Mouse (Mus musculus) mesoderm, embryonic 11.5 days (tissue): ENCODE results near the gene Gm45234.
A peak's percentile ranks its signal among the peaks of the same experiment; 100 is the strongest.

ENCODE experiments used
- DNase-seq: peaks from one replicate; pipeline ENCODE4 v3.0.0-alpha.2; 2012; ENCODE audit warnings: low read depth, low spot score

The Gm45234 gene

GRCm38 (mm10) chr6:124767536-124767919 lies 11.7 kb upstream of the Gm45234 start:
- DNase-seq, result no peak

DNA sequence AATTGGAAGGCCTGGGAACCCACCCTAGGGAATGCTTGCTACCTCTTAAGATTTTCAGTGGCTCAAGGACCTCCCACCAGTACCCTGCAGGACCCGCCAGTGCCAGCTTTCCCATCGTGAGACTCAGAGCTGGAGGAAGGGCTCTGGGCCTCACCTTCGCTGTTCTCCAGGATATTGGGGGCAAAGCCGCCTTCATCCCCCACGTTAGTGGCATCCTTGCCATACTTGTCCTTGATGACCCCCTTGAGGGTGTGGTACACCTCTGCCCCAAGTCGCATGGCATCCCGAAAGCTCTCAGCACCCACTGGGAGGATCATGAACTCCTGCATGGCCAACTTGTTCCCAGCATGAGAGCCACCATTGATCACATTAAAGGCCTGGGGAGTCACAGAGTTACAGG lies 10.1 kb upstream of the Gm45234 start:
- DNase-seq, result no peak

- DNase-seq, result peak; percentile 85
Observed at GRCm38 (mm10) chr6:124759259-124759658, 3.4 kb upstream of the Gm45234 start.

DNA sequence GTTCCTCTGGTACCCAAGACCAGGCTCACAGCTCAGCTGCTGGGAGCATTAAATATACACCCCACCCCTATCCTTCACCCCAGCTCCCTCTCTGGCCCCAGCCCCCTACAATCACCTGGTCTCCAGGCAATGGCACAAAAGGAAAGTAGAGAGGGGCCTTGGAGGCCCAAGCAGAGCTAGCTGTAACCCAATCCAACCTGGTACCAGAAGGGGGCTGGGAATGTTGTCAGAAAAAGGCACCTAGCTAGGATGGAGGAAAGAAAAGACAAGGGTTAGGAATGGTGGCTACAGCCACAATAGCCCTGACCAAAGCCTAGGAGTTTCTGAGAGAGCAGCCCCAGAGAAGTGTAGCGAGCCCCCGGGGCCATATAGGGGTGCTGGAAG lies 3.0 kb upstream of the Gm45234 start:
- no peak for DNase-seq

DNA sequence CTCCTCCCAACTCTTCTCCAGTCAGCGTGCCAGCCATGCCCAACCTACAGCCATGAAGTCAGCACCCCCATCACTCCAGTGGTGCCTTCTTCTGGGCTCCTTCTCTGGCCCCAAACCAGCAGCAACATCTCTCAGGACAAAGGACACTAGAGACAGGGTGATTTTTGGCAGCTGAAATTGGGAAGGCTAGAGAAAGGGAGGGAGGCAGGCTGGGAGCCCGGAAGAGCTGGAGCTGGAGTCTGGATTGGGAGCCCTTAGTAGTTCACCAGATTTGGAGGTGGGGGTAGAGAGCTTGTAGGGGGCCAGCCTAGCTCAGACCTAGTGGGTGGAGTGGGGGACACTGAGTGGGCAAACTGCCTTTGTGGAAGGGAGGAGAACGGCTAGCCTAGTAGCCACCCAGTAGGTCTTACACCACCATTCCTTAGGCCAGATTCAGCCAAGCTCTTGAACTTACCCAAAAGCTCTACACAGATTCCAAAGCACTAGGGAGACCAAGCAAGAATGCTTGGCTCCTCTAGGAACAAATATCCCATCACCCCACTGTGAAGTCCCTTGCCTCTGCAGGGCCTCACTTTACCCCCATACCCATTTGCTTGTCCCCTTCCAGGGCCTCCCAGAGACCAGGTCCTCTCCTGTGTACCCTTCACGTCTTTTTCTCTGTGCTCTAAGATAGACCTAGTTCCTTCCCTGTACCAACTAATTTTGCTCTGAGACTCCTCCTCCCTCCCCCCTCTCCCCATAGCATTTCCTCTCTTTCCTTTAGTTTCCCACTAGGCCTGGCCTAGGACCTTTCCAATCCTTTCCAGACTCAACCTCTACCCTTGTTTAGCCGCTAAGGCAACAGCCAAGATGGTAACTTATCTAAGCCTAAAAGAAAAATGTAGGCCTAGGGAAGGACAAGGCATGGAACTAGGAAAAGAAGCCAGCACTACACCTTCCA lies 2.4 kb upstream of the Gm45234 start:
- DNase-seq, result no peak

GRCm38 (mm10) chr6:124757351-124757880 lies 1.6 kb upstream of the Gm45234 start:
- no peak for DNase-seq

DNA sequence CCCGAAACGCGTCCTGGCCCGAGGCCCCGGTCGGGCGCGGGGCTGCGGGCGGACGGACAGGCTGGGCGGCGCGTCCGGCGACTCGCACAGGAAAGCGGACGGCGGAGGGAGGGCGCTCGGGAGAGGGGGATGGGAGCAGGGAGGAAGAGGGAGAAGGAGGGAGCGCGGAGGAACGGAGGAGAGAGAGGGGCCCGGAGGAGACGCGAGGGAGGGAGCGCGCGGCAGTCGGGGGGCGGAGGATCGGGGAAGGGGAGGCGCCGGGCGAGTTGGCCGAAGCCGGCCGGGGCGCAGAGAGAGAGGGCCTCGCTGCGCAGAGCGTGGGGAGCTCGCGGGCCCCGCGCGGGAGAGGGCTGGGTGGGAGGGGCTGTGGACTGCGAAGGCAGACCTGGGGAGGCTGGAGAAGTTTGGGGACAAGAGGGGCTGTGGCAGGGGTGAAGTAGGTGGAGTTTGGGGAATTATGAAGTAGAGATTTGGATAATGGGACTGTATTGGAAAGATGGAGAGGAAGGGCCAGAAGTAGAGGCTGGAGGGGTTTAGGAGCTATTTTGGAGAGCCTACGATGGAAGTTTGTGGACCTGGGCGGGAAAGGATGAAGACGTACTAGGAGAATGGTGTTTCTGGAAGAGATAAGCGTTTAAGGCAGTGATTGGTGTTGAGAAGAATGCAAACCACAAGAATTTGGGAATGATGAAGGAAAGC lies 980 bp upstream of the Gm45234 start:
- peak; percentile 82 for DNase-seq

DNA sequence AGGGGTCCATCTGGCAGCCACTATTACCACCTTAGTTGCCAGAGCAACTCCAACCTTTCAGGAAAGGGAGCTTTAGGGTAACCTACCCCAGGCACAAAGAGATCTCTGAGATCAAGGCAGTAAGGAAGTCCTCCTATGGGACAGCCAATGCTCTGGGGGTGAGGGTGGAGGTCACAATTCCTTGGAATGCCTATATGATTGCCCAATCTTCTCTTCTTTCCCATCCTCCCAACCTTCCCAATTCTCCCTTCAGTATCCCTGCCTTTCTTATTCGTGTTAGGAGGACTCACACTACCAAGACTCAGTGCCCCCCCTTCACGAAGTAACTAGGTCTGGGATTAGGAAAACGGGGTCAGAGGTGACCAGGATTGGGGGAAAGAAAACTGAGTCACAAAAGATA lies 515 bp downstream of the Gm45234 start:
- no peak for DNase-seq

GRCm38 (mm10) chr6:124753861-124754260 lies 2.0 kb downstream of the Gm45234 start:
- DNase-seq, result no peak

- no peak for DNase-seq
Observed at GRCm38 (mm10) chr6:124750405-124750804, 5.4 kb downstream of the Gm45234 start.

- DNase-seq, result no peak
Observed at GRCm38 (mm10) chr6:124746654-124747632, 8.9 kb downstream of the Gm45234 start.

- DNase-seq, result no peak
Observed at GRCm38 (mm10) chr6:124746296-124746605, 9.6 kb downstream of the Gm45234 start.

- DNase-seq, result peak; percentile 97
Observed at GRCm38 (mm10) chr6:124745490-124746295, 10.1 kb downstream of the Gm45234 start.

GRCm38 (mm10) chr6:124744755-124745321 lies 11.0 kb downstream of the Gm45234 start:
- DNase-seq, result no peak

- DNase-seq, result no peak
Observed at GRCm38 (mm10) chr6:124743647-124744046, 12.2 kb downstream of the Gm45234 start.

- DNase-seq, result no peak
Observed at GRCm38 (mm10) chr6:124742839-124743514, 12.8 kb downstream of the Gm45234 start.

DNA sequence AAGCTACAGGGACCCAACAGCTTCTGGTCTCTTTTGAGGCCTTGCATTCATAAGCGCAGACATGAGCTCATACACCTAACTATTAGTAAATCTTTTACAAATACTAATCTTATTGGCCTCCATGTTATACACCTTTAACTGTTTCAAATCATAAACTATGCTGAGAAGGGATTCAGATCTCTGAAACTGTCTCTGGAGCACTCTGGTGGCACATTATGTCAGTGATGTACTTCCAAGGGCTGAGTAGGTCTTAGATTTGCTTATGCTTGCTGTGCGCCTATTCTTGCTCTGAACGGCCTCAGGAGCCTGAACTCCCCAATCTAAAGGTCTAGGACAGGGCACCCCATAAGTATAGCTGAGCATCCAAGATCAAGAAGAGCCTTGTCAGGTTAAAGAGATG lies 14.0 kb downstream of the Gm45234 start:
- no peak for DNase-seq

DNA sequence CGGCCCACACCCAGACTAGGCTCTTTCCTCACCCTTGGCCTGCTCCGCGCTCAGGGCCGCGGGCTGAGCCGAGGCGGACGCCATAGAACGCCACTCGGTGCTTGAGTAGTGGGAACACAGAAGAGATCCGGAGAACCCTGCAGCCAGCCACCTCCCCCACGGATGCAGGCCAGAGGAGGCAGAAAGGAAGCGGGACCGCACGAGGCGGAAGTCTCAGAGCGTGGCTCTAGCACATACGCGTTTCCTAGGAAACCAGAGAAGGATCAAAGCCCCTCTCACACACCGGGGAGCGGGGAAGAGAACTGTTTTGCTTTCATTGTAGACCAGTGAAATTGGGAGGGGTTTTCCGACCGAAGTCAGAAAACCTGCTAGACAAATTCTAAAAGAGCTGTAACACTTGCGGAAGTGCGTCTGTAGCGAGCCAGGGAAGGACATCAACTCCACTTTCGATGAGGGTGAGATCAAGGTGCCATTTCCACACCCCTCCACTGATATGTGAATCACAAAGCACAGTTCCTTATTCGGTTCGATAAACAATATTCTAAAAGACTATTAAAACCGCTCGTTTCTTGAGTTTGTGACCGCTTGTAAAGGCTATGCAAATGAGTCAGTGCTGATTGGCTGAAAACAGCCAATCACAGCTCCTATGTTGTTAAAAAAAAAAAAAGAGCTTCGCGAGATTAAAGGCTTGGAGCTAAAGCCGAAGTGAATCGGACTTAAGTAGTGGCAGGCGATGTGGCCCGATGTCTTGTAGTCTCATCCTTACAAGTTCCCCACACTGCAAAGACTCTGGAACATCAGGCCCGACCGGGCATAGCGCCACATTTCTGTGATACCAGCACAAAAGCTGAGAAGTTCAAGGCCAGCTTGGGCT lies 14.7 kb downstream of the Gm45234 start, which contains the start of gene Grcc10:
Gene Grcc10, minus strand, starts transcription at position 487 of the 874 bp plus-strand sequence.
- DNase-seq, result peak; percentile 96
